Mouse (Mus musculus): ENCODE measurements at regions not wholly inside any gene's neighbourhood (a gene's known extent, or its start where the extent isn't known, plus 50 kb on each side); places are given as distances from the start of the nearest gene placed in this dataset.

- TF ChIP-seq GATA2 (IDR thresholded peaks at IDR 0.05; ENCODE audit: borderline replicate concordance, low read depth, low read length): no peak
- no peak for TF ChIP-seq GATA1 (IDR thresholded peaks at IDR 0.05; ENCODE audit: borderline replicate concordance, low read length)
- no peak for TF ChIP-seq POLR2AphosphoS5 (IDR thresholded peaks at IDR 0.05; ENCODE audit: insufficient replicate concordance, low read depth, low read length)
- no peak for TF ChIP-seq CTCF (IDR thresholded peaks at IDR 0.05; ENCODE audit: low read depth, low read length)
- no peak for TF ChIP-seq TAL1 (conservative IDR thresholded peaks at IDR 0.05; ENCODE audit: low read depth, low read length)
- Histone ChIP-seq H3K4me3 (ENCODE audit: low read depth, low read length) (no peak overlapping the region), H3K36me3 (replicated peaks) (no peaks in the 10 kb centered on the region), H3K4me1 (ENCODE audit: insufficient read depth, low read depth, low read length) (no peaks in the 10 kb centered on the region), H3K27me3 (ENCODE audit: insufficient read depth, low read length) (no peaks in the 10 kb centered on the region), H3K9me3 (replicated peaks) (no peaks in the 10 kb centered on the region)
- no peak for DNase-seq (ENCODE audit: low spot score)
- no peak for ATAC-seq (ENCODE audit: extremely low read depth, insufficient number of reproducible peaks, low FRiP score, poor library complexity, severe bottlenecking)
Measured at GRCm38 (mm10) chr9:32989006-32989405, 353.0 kb downstream of the Ets1 start.

DNA sequence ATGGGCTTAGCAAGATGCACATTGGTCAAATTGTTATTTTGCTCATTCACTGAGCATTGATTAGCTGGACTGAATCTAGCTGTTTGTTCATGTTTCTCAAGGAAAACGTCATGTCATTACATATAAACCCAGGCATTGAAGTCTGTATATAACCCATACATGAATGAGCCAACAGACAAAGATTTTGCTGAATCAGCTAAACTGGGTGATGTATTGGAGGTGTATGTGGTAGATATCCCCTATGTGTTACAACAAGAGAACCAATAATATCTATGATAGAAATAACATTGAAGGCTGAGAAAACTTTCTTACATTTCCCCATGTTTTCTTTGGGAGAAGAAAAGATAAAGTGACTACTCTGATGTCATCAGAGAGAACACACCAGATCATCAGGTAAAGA is 362.3 kb downstream of the Ets1 start:
- Histone ChIP-seq H3K4me3 (ENCODE audit: low read depth, low read length) (no peak overlapping the region), H3K36me3 (replicated peaks) (no peaks in the 10 kb centered on the region), H3K9me3 (replicated peaks) (no peaks in the 10 kb centered on the region), H3K27me3 (ENCODE audit: insufficient read depth, low read length) (no peaks in the 10 kb centered on the region), H3K4me1 (ENCODE audit: insufficient read depth, low read depth, low read length) (no peaks in the 10 kb centered on the region)
- no peak for TF ChIP-seq GATA1 (IDR thresholded peaks at IDR 0.05; ENCODE audit: borderline replicate concordance, low read length)
- no peak for TF ChIP-seq TAL1 (conservative IDR thresholded peaks at IDR 0.05; ENCODE audit: low read depth, low read length)
- no peak for TF ChIP-seq GATA2 (IDR thresholded peaks at IDR 0.05; ENCODE audit: borderline replicate concordance, low read depth, low read length)
- no peak for TF ChIP-seq CTCF (IDR thresholded peaks at IDR 0.05; ENCODE audit: low read depth, low read length)
- no peak for TF ChIP-seq POLR2AphosphoS5 (IDR thresholded peaks at IDR 0.05; ENCODE audit: insufficient replicate concordance, low read depth, low read length)
- DNase-seq (ENCODE audit: low spot score): no peak
- ATAC-seq (ENCODE audit: extremely low read depth, insufficient number of reproducible peaks, low FRiP score, poor library complexity, severe bottlenecking): no peak

GRCm38 (mm10) chr9:33000691-33001164 is 364.7 kb downstream of the Ets1 start:
- TF ChIP-seq GATA2 (IDR thresholded peaks at IDR 0.05; ENCODE audit: borderline replicate concordance, low read depth, low read length) (no peak), POLR2AphosphoS5 (IDR thresholded peaks at IDR 0.05; ENCODE audit: insufficient replicate concordance, low read depth, low read length) (no peak)
- no peaks in the 10 kb centered on the region for H3K27me3 ChIP-seq (ENCODE audit: insufficient read depth, low read length)
- H3K4me1 ChIP-seq (ENCODE audit: insufficient read depth, low read depth, low read length): no peaks in the 10 kb centered on the region
- H3K36me3 ChIP-seq (replicated peaks): no peaks in the 10 kb centered on the region
- ATAC-seq (ENCODE audit: extremely low read depth, insufficient number of reproducible peaks, low FRiP score, poor library complexity, severe bottlenecking) (no peak), DNase-seq (ENCODE audit: low spot score) (no peak)
- H3K9me3 ChIP-seq (replicated peaks): no peaks in the 10 kb centered on the region
- no peak overlapping the region for H3K4me3 ChIP-seq (ENCODE audit: low read depth, low read length)

DNA sequence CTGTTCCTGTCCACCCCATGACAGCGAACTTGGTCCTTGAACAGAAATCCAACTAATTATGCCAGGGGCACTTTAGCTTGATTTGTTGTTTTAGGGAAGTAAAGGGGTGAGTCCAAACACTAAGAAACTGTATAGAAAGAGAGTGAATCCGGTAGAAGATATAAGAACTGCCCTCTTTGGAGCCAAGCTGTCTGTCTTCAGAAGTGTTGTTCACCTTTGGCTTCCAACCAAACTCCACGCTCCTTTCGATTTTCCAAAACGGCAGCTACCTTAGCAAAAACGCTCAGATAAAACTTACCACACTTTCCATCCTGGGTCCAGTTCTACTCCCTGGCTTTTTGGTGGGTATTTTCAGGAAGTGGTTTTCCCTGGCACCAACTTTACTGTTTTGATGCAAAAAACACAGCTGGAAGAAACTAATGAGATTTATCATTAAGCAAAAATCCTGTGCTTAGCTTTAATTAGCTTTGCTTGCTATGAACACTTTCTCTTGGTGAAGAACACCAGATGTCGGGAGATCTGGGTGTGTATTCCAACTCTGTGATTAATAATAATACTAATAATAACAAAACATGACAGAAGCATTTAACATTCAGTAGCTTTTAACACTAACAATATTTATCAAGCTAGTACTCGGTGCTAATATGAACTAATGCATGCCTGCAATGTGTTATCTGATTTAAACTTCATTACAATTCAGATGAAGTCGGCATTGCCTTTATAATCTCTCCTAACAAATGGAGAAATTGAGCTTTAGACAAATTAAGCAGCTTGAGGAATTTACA is 365.3 kb downstream of the Ets1 start:
- H3K4me1 ChIP-seq (ENCODE audit: insufficient read depth, low read depth, low read length): no peaks in the 10 kb centered on the region
- no peak for ATAC-seq (ENCODE audit: extremely low read depth, insufficient number of reproducible peaks, low FRiP score, poor library complexity, severe bottlenecking)
- no peak for DNase-seq (ENCODE audit: low spot score)
- no peaks in the 10 kb centered on the region for H3K27me3 ChIP-seq (ENCODE audit: insufficient read depth, low read length)
- TF ChIP-seq GATA1 (IDR thresholded peaks at IDR 0.05; ENCODE audit: borderline replicate concordance, low read length) (no peak), CTCF (IDR thresholded peaks at IDR 0.05; ENCODE audit: low read depth, low read length) (no peak), POLR2AphosphoS5 (IDR thresholded peaks at IDR 0.05; ENCODE audit: insufficient replicate concordance, low read depth, low read length) (no peak), TAL1 (conservative IDR thresholded peaks at IDR 0.05; ENCODE audit: low read depth, low read length) (no peak), GATA2 (IDR thresholded peaks at IDR 0.05; ENCODE audit: borderline replicate concordance, low read depth, low read length) (no peak)
- no peaks in the 10 kb centered on the region for H3K9me3 ChIP-seq (replicated peaks)
- no peaks in the 10 kb centered on the region for H3K36me3 ChIP-seq (replicated peaks)
- no peak overlapping the region for H3K4me3 ChIP-seq (ENCODE audit: low read depth, low read length)

GRCm38 (mm10) chr9:33003880-33004279 is 367.9 kb downstream of the Ets1 start:
- TF ChIP-seq POLR2AphosphoS5 (IDR thresholded peaks at IDR 0.05; ENCODE audit: insufficient replicate concordance, low read depth, low read length): no peak
- TF ChIP-seq GATA1 (IDR thresholded peaks at IDR 0.05; ENCODE audit: borderline replicate concordance, low read length): no peak
- no peak for TF ChIP-seq CTCF (IDR thresholded peaks at IDR 0.05; ENCODE audit: low read depth, low read length)
- no peak for TF ChIP-seq GATA2 (IDR thresholded peaks at IDR 0.05; ENCODE audit: borderline replicate concordance, low read depth, low read length)
- TF ChIP-seq TAL1 (conservative IDR thresholded peaks at IDR 0.05; ENCODE audit: low read depth, low read length): no peak
- Histone ChIP-seq H3K4me3 (ENCODE audit: low read depth, low read length) (no peak overlapping the region), H3K4me1 (ENCODE audit: insufficient read depth, low read depth, low read length) (no peaks in the 10 kb centered on the region), H3K9me3 (replicated peaks) (no peaks in the 10 kb centered on the region), H3K36me3 (replicated peaks) (no peaks in the 10 kb centered on the region), H3K27me3 (ENCODE audit: insufficient read depth, low read length) (no peaks in the 10 kb centered on the region)
- ATAC-seq (ENCODE audit: extremely low read depth, insufficient number of reproducible peaks, low FRiP score, poor library complexity, severe bottlenecking) (no peak), DNase-seq (ENCODE audit: low spot score) (no peak)

- Histone ChIP-seq H3K27me3 (ENCODE audit: insufficient read depth, low read length) (no peaks in the 10 kb centered on the region), H3K36me3 (replicated peaks) (no peaks in the 10 kb centered on the region), H3K4me3 (ENCODE audit: low read depth, low read length) (no peak overlapping the region), H3K4me1 (ENCODE audit: insufficient read depth, low read depth, low read length) (no peaks in the 10 kb centered on the region), H3K9me3 (replicated peaks) (no peaks in the 10 kb centered on the region)
- ATAC-seq (ENCODE audit: extremely low read depth, insufficient number of reproducible peaks, low FRiP score, poor library complexity, severe bottlenecking) (no peak), DNase-seq (ENCODE audit: low spot score) (no peak)
- TF ChIP-seq CTCF (IDR thresholded peaks at IDR 0.05; ENCODE audit: low read depth, low read length) (no peak), POLR2AphosphoS5 (IDR thresholded peaks at IDR 0.05; ENCODE audit: insufficient replicate concordance, low read depth, low read length) (no peak), GATA2 (IDR thresholded peaks at IDR 0.05; ENCODE audit: borderline replicate concordance, low read depth, low read length) (no peak), GATA1 (IDR thresholded peaks at IDR 0.05; ENCODE audit: borderline replicate concordance, low read length) (no peak), TAL1 (conservative IDR thresholded peaks at IDR 0.05; ENCODE audit: low read depth, low read length) (no peak)
Measured at GRCm38 (mm10) chr9:33004536-33004935, 368.5 kb downstream of the Ets1 start.
